Mouse (Mus musculus) heart, embryonic 14.5 days (tissue): ENCODE data around the gene Gm21852. TPM values are rescaled to one million over a fixed set of nuclear protein-coding genes. Genes with fewer than 3 reads are reported as not detected.
"Not testable (repeated sequence)": the region's sequence is repeated elsewhere in the genome, so short reads cannot be mapped to it uniquely, and the experiment has no call there.

Experiments
- ATAC-seq: fragments of 200-750 bp; cut with Nextera tagmentation; 2 replicates; pipeline ENCODE4 v1.8.0; 2017; ENCODE audit warnings: low read depth, moderate TSS enrichment; ENCODE audit not compliant: insufficient number of reproducible peaks, insufficient read depth, low FRiP score
- H3K27ac ChIP-seq, 2 experiments: fragments of 200-500 bp in 1 of 2; fragments of 300-500 bp in 1 of 2; sonication (generic) in 1 of 2; replicated peaks in 1 of 2; 2 replicates each; pipeline ENCODE4 v1.5.1; 2012 to 2014; ENCODE audit warnings: low read depth in 2 of 2, low read length in 2 of 2, control low read depth in 1 of 2, mild to moderate bottlenecking in 1 of 2, mixed read lengths in 1 of 2; ENCODE audit not compliant: control insufficient read depth in 1 of 2, insufficient read depth in 1 of 2
- H3K27me3 ChIP-seq: fragments of 300-500 bp; sonication (generic); 2 replicates; pipeline ENCODE4 v1.6.1; 2014; ENCODE audit warnings: mild to moderate bottlenecking, low read length, control low read depth; ENCODE audit not compliant: control insufficient read depth, insufficient read depth
- H3K36me3 ChIP-seq: fragments of 300-500 bp; sonication (generic); 2 replicates; pipeline ENCODE4 v1.6.1; 2014; ENCODE audit warnings: mild to moderate bottlenecking, control low read depth, low read length, mixed read lengths; ENCODE audit not compliant: control insufficient read depth, insufficient read depth
- H3K4me1 ChIP-seq, 2 experiments: fragments of 200-500 bp in 1 of 2; fragments of 300-500 bp in 1 of 2; sonication (generic) in 1 of 2; 2 replicates each; pipeline ENCODE4 v1.6.1; 2012 to 2014; ENCODE audit warnings: low read length in 2 of 2, control low read depth in 1 of 2, mixed read lengths in 1 of 2; ENCODE audit not compliant: control insufficient read depth in 2 of 2, insufficient read depth in 2 of 2
- H3K4me2 ChIP-seq: fragments of 300-500 bp; sonication (generic); 2 replicates; pipeline ENCODE4 v1.6.1; 2014; ENCODE audit warnings: mild to moderate bottlenecking, low read length
- H3K4me3 ChIP-seq, 2 experiments: fragments of 200-500 bp in 1 of 2; fragments of 300-500 bp in 1 of 2; sonication (generic) in 1 of 2; 2 replicates each; pipeline ENCODE4 v1.5.1; 2012 to 2014; ENCODE audit warnings: low read length in 2 of 2, mild to moderate bottlenecking in 2 of 2, control low read depth in 1 of 2, low read depth in 1 of 2, moderate library complexity in 1 of 2; ENCODE audit not compliant: control insufficient read depth in 1 of 2, insufficient read depth in 1 of 2
- H3K9ac ChIP-seq: fragments of 300-500 bp; sonication (generic); 2 replicates; pipeline ENCODE4 v1.6.1; 2014; ENCODE audit warnings: mild to moderate bottlenecking, low read length
- H3K9me3 ChIP-seq: fragments of 300-500 bp; sonication (generic); 2 replicates; pipeline ENCODE4 v1.6.1; 2016; ENCODE audit warnings: low read length, control low read depth; ENCODE audit not compliant: control insufficient read depth
- WGBS: fragments of 180-500 bp; shearing (Covaris S2); extraction: QIAGEN DNeasy Blood & Tissue Kit; methylation state at CpG from one replicate; pipeline ENCODE4 v1.1.7; 2014; 5-methylcytosine and 5-hydroxymethylcytosine counted together
- microRNA-seq: library from miRNA; unstranded; fragments of <30 nt; microRNA quantifications from one replicate; pipeline ENCODE4, GENCODE M21; 2016
- polyA plus RNA-seq: library from polyadenylated mRNA; unstranded; fragments of >200 nt; fragmentation: Nextera tagmentation; extraction: Ambion mirVana; gene quantifications from 2 replicates; pipeline ENCODE4 v1.2.1, GENCODE M21; 2014

Gm21852 gene
- polyA plus RNA-seq: not detected in 2 replicates

GRCm38 (mm10) chrY:40651896-40652295, at the start of gene Gm21852:
Gm21852 (minus strand) TSS chrY:40651996.
- not testable (repeated sequence) for H3K27me3 ChIP-seq, H3K9me3 ChIP-seq, H3K4me3 ChIP-seq, H3K9ac ChIP-seq, H3K4me1 ChIP-seq, H3K4me2 ChIP-seq, H3K36me3 ChIP-seq, H3K27ac ChIP-seq, ATAC-seq
- WGBS: no CpG with 5 or more reads among the region's 3 CpGs

Small RNAs within 50 kb of the gene (microRNA-seq; reads per million reads assigned to microRNA genes)
- gene Gm27466 (not detected), gene Gm28018 (not detected)

Other genes starting within 250 kb of the Gm21852 start
- not detected in 2 replicates for gene Gm21797, start 123.8 kb upstream of the Gm21852 start, polyA plus RNA-seq
- not detected in 2 replicates for gene Gm20795, start 152.9 kb upstream of the Gm21852 start, polyA plus RNA-seq